Mouse (Mus musculus): ENCODE data around the gene Slc25a25.
"Not testable (repeated sequence)": the region's sequence is repeated elsewhere in the genome, so short reads cannot be mapped to it uniquely, and the experiment has no call there.

GRCm38 (mm10) chr2:32490730-32491129 lies 39.5 kb upstream of the Slc25a25 start:
- not testable (repeated sequence) for TF ChIP-seq POLR2A (IDR thresholded peaks at IDR 0.05; ENCODE audit: control insufficient read depth, extremely low read depth, insufficient read depth, low read length, poor library complexity); CTCF (IDR thresholded peaks at IDR 0.05; ENCODE audit: borderline replicate concordance, control insufficient read depth, extremely low read depth, insufficient read depth, low read length, poor library complexity)
